Mouse (Mus musculus): ENCODE results near the gene Elovl6.

Elovl6 gene

GRCm38 (mm10) chr3:129568506-129568905, 36.4 kb downstream of the Elovl6 start:
- no peak for DNase-seq

- DNase-seq = no peak
Observed at GRCm38 (mm10) chr3:129570989-129571388, 38.8 kb downstream of the Elovl6 start.

- DNase-seq = no peak
Observed at GRCm38 (mm10) chr3:129571642-129572041, 39.5 kb downstream of the Elovl6 start.

GRCm38 (mm10) chr3:129572959-129573358, 40.8 kb downstream of the Elovl6 start:
- DNase-seq = no peak

GRCm38 (mm10) chr3:129573609-129574008, 41.5 kb downstream of the Elovl6 start:
- no peak for DNase-seq

DNA sequence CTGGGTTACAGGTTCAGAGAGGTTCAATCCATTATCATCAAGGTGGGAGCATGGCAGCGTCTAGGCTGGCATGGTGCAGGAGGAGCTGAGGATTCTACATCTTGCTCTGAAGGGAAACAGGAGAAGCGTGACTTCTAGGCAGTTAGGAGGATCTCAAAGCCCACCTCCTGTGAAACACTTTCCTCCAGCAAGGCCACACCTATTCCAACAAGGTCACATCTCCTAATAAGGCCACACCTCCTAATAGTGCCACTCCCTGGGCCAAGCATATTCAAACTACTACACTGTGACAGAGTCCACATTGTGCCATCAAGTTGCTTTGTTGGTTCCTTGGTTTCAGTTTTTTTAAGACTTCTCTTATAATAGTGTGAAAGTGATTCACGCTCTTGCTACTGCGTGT, 42.9 kb downstream of the Elovl6 start:
- no peak for DNase-seq

- DNase-seq = no peak
Observed at GRCm38 (mm10) chr3:129576522-129576921, 44.4 kb downstream of the Elovl6 start.

DNA sequence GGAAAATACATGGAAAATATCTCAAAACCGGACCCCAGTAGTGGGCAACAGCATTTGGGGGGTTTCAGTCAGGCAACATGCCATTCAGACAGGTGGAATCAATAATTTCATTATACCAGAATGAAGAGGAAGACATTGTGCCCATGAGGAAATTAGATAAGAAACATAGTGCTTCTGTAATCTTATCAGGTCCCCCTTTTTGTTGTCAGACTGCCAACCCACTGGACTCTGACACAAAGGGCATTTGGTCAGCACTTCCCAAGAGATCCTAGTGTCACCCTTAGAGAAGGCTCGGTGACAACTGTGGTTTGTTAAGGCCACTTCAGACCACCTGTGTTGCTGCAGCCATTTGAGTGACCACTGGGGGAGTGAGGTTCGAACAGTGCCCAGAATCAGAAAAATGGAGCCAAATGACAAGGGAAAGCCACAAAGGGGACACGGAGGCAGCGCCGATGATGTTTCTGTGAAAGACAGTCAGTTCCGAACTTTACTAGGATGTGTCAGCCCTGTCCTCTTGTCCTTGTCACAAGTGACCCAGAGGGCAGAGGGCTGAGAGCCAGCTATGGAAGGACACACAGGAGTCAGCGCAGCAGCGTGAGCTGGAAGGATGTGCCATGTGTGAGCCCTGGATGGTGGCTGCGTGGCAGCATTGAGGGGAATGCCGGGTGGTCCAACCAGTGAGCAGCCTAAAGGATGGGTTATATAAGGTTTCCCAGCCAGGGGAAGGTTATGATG, 46.8 kb downstream of the Elovl6 start:
- DNase-seq = no peak

DNA sequence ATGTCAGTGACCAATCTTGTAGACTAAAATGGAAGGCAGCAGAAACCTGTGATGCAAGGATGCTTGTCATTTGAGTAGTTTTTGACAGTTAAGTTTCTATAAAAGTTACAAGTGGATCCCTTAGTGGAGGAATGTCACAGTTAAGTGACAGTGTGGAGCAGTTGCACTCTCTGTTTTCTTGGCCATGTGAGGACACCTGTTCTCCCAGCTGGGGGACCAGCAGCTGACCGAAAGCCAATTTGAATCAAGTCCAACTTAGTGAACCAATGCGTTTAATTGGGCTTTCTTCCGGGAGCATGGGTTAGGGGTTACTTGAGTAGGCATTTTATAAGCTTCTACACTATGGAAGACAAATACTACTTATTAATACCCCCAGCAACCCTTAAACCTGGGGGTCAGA, 48.9 kb downstream of the Elovl6 start:
- DNase-seq = no peak

GRCm38 (mm10) chr3:129582449-129582848, 50.3 kb downstream of the Elovl6 start:
- DNase-seq = no peak

DNA sequence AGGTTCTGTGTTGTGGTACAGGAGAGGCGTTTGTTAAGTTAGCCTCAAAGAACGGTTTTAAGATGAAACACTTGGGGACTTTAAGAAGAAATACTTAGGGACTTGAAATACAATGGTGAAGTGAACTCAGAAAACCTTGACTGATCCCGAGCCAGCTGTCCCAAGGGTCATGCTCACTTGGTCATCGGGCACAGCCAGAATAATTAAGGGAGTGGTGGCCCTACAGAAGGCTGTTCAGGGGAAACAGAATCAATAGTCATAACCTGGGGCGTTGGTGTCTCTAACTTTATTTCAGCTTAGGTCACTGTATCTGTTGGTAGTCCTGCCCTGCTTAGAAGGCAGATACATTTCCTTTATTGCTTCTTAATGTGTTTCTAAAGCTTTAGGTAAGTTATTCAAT, 51.1 kb downstream of the Elovl6 start:
- DNase-seq = no peak

GRCm38 (mm10) chr3:129587916-129588315, 55.8 kb downstream of the Elovl6 start:
- DNase-seq = no peak

DNA sequence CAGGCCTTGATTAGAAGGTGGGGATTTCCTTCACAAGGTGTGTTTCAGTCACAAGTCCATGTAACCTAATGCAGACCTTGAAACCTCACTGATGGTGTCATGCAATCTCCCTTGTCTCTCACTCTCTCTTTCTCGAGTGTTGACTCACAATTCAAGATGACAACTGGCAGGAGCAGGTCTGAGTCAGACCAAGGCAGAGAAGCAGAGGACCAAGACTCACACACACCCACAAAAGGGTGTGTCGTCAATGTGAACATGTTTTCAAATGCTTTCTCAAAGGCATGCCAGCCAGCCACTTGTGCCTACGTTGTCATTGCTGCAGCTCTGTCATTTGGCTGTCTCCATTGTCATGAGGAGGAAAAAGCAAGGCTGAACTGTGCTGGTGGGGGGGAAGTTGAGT, 56.6 kb downstream of the Elovl6 start:
- DNase-seq = no peak

DNA sequence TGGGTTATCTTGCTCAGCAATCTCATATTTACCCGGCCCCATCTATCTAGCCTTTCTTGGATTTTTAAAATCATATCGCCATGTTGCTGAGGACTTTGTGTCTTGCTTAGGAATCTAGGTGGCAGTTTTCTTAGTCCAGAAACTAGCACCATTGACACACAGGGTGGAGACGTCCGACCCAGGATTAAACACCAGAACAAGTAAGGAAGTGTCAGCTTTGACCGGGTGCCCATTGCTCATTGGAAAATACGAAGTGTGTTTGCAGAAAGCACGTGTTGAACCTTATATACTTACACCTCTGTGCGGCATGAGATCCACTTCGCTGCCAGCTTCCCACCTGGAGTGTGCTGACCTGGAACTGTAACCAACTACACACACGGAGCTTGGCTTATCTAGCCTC, 57.5 kb downstream of the Elovl6 start:
- no peak for DNase-seq

DNA sequence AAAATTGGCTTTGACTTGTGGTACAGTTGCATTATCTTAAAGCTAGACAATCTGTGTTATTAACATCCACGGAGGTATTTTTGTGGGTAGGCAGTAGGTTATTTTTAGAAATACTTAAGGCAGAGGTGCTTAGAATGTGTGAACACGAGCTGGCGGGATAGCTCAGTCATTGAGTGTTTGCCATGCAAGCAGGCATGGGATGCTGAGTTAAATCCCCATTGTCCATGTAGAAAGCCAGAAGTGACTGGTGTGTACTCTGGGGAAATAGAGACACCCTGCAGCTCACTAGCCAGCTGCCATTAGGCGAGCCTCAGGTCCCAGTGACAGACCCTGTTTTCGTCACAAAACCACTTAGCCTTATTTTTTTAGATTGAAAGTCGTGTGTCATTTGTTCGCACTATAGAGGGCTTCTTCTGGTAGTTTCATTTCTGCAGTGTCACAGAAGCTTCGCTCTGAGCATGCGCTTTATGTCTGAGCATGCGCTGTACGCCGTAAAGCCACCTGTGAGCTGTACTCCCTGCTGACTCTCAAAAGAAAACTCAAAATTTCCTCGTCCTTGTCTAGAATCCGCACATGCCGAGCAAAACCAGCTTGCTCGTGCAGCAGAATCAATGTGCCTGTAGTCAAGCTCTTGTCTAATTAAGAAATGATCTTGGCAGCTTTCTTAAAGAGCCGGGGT, 58.5 kb downstream of the Elovl6 start:
- DNase-seq = peak; percentile 60

DNA sequence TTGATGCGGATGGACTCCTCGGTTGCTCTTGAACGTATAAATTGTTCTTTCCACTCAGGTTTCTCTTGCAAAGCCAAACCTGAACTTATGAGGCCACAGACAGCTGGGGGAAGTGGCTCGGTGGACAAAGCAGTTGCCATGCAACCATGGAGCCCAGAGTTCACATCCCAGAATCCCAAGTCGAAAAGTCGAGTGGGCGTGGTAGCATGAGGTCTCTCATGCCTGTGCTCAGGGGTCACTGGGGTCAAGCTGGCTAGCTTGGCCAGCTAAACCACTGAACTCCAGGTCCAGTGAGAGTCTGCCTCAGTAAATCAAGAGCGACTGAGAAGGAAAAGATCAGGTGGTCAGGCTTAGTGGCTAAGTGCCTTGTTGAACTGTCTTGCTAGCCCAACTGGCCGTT, 59.1 kb downstream of the Elovl6 start:
- peak; percentile 17 for DNase-seq

DNA sequence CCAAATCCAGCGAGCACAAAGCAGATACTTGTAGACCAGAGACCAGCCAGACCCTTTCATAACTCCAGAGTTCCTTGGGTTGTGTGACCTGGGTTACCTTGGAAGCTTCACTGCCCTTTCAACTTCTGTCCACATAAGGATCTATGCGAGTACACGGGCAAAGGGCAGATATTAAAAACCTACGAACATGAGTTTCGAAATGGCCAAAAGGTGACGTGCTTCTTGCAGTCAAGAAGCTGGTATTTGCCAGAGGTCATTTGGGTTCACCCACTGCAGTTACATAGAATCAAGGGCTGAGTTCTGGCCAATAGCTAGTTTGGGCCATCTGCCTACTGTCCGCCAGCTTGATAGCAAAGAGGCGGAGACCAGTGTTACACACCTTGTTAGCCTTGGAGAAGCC, 59.6 kb downstream of the Elovl6 start:
- no peak for DNase-seq

GRCm38 (mm10) chr3:129593001-129593400, 60.8 kb downstream of the Elovl6 start:
- no peak for DNase-seq

DNA sequence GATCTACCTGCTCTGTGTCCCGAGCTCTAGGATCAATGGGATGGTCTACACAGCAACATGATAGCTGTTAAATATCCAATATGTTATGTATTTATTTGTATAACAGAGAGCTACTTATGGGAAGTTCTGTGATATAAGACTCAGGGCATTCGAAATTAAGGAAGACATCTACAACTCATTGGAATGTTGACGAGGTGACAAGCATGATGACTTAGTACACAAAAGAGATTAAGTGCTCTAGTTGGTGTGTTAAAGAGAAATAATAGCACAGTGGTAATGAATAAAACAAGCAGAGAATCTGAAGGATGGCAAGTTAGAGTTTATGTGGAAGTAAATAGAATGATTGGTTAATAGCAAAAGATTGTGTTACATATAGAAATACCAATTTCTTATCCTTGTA, 61.6 kb downstream of the Elovl6 start:
- DNase-seq = no peak

DNA sequence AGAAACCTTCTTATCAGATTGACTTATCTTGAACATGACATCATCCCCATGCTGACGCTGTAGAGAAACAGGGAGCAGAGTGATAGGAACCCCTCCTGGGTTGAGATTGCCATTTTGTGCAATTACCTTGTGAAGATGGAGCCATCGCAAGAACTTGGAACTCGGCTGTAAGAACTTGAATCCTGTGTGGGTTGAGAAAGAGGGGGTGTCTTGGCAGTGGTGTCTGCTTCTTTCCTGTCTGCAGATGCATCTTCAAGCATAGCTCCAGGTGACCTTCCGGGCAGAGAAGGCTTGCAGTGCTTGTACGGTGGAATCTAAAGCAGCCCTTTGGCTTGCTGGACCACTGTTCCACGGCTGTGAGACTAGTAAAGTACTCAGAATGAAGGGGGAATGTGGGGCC, 63.9 kb downstream of the Elovl6 start:
- no peak for DNase-seq

DNA sequence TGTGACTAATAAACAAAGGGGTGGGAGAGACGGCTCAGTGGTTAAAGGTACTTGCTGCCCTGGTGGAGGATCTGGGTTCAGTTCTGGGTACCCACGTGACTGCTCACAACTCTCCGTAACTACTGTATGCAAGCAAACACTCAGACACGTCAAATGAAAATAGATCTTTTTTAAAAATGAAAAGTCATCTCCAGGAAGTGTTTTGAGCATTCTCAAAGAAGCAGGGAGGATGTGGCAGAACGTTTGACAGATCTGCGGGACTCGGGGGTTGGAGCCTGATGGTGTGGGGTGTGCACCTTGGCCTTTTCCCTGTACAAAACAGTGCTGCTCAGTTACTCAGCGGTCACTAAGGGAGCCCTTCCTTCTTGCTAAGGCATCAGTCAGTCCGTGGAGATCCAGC, 70.1 kb downstream of the Elovl6 start:
- DNase-seq = no peak

DNA sequence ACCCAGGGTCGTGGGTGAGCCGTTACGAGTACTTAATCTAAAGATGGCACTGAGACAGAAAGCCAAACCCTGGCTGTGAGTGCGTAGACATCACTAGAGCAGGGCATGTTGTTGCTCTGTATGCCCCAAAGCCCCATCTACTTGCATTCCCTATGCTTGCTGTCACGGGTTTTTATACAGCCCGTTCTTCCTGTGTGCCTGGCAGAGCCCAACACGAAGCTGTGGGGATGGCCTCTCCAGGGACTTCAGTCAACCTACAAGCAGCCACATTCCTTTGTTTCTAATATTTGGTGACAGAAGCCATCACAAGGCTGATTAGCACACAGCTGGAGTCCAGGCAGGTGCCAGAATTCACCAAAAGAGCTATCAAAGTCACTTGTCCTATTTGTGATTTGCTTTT, 73.3 kb downstream of the Elovl6 start:
- DNase-seq = no peak

- DNase-seq = no peak
Observed at GRCm38 (mm10) chr3:129605934-129606333, 73.8 kb downstream of the Elovl6 start.

DNA sequence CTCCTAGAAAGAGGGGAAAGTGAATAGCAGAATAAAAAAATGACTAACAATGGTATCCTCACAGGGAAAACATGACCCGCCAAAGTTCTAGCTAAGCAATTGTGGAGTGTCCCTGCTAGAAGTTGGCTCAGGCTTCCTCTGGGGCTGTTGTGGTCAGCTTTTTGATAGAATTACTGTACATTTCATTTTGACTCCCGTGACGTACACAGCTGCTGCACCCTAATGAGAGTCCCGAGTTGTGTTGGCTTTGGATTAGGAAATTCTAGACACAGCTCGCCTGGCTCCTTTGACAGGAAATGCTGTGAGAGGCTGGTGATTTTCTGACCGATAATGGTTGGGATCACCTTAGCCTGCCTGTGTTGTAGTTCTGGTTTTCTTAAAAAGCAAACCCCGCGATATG, 79.5 kb downstream of the Elovl6 start:
- DNase-seq = no peak
